Mouse (Mus musculus) embryonic facial prominence, embryonic 11.5 days (tissue): ENCODE measurements at regions not wholly inside any gene's neighbourhood (a gene's known extent, or its start where the extent isn't known, plus 50 kb on each side); places are given as distances from the start of the nearest gene placed in this dataset.

Experiments
- ATAC-seq: fragments of 200-750 bp; cut with Nextera tagmentation; replicated peaks from 2 replicates; pipeline ENCODE4 v1.8.0; 2017; ENCODE audit warnings: low read depth; ENCODE audit not compliant: insufficient number of reproducible peaks, low FRiP score, low TSS enrichment
- DNase-seq: peaks from one replicate; pipeline ENCODE4 v3.0.0-alpha.2; 2015; ENCODE audit warnings: low spot score
- H3K27ac ChIP-seq: fragments of 300-500 bp; sonication (generic); replicated peaks from 2 replicates; pipeline ENCODE4 v1.5.1; 2014; ENCODE audit warnings: mild to moderate bottlenecking, low read depth, low read length, control low read depth
- H3K27me3 ChIP-seq: fragments of 300-500 bp; sonication (generic); 2 replicates; pipeline ENCODE4 v1.6.1; 2014; ENCODE audit warnings: mild to moderate bottlenecking, low read length, moderate library complexity, mixed read lengths; ENCODE audit not compliant: control insufficient read depth, insufficient read depth
- H3K36me3 ChIP-seq: fragments of 300-500 bp; sonication (generic); replicated peaks from 2 replicates; pipeline ENCODE4 v1.6.1; 2014; ENCODE audit warnings: low read depth, mild to moderate bottlenecking, low read length, moderate library complexity, mixed read lengths; ENCODE audit not compliant: control insufficient read depth, insufficient read depth
- H3K4me1 ChIP-seq: fragments of 300-500 bp; sonication (generic); 2 replicates; pipeline ENCODE4 v1.6.1; 2014; ENCODE audit warnings: low read length, mixed read lengths; ENCODE audit not compliant: control insufficient read depth, insufficient read depth
- H3K4me2 ChIP-seq: fragments of 300-500 bp; sonication (generic); 2 replicates; pipeline ENCODE4 v1.6.1; 2014; ENCODE audit warnings: low read depth, mild to moderate bottlenecking, control low read depth, low read length, moderate library complexity
- H3K4me3 ChIP-seq: fragments of 300-500 bp; sonication (generic); 2 replicates; pipeline ENCODE4 v1.5.1; 2014; ENCODE audit warnings: low read depth, low read length, control low read depth
- H3K9ac ChIP-seq: fragments of 300-500 bp; sonication (generic); replicated peaks from 2 replicates; pipeline ENCODE4 v1.6.1; 2014; ENCODE audit warnings: mild to moderate bottlenecking, control low read depth, low read length
- H3K9me3 ChIP-seq: fragments of 300-500 bp; sonication (generic); replicated peaks from 2 replicates; pipeline ENCODE4 v1.6.1; 2016; ENCODE audit warnings: mild to moderate bottlenecking, low read length, inconsistent platforms, mixed read lengths; ENCODE audit not compliant: control insufficient read depth
- WGBS: fragments of 180-500 bp; shearing (Covaris S2); extraction: QIAGEN DNeasy Blood & Tissue Kit; methylation state at CpG from one replicate; pipeline ENCODE4 v1.1.7; 2014; 5-methylcytosine and 5-hydroxymethylcytosine counted together

DNA sequence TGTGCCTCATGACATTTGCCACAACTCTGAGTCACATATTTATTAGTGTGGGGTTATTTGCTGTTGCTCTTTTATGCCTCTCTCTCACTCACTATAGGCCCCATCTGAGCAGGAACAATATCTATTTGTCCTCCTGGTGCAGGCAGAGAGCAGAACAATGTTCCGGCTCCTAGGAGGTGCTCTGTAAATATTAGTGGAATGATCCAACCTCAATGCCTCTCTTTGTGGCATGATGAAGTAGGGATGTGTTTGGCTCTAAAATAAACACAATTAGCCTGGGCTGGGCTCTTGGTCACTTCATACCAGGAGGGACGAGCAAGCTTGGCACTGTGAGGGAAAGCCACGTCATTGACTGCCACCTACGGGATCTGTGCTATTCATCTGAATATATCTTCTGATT, 224.8 kb upstream of the Arid1b start:
- Histone ChIP-seq H3K4me2 (no peak overlapping the region), H3K4me1 (no peaks in the 10 kb centered on the region), H3K9ac (no peak overlapping the region), H3K4me3 (no peak overlapping the region), H3K9me3 (no peaks in the 10 kb centered on the region), H3K27ac (no peak overlapping the region), H3K27me3 (no peaks in the 10 kb centered on the region), H3K36me3 (no peaks in the 10 kb centered on the region)
- DNase-seq (no peak), ATAC-seq (no peak)
- 71% methylated on average over 4 of the region's 4 CpGs for WGBS

DNA sequence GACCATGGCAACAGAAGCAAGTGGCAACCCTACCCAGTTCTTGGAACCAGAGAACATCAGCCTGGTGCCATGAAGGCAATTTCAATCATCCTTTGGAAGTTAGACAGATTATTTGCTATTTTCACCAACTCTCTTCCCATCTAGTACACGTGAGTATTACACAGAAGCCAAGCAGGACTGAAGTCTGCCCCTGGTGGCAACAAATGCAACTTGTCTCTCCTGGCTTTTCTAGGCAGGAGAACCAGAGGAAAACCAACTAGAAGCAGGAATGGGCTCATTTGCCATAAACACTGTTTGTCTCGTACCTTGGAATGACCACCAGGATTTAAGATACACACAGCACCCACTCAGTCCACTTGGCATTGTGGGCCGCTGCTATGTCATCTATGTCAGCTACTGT, 224.1 kb upstream of the Arid1b start:
- DNase-seq (peak; percentile 13), ATAC-seq (no peak)
- Histone ChIP-seq H3K9me3 (no peaks in the 10 kb centered on the region), H3K27ac (no peak overlapping the region), H3K9ac (no peak overlapping the region), H3K36me3 (no peaks in the 10 kb centered on the region), H3K4me1 (no peaks in the 10 kb centered on the region), H3K4me3 (no peak overlapping the region), H3K4me2 (no peak overlapping the region), H3K27me3 (no peaks in the 10 kb centered on the region)
- 79% methylated on average over 3 of the region's 3 CpGs for WGBS

DNA sequence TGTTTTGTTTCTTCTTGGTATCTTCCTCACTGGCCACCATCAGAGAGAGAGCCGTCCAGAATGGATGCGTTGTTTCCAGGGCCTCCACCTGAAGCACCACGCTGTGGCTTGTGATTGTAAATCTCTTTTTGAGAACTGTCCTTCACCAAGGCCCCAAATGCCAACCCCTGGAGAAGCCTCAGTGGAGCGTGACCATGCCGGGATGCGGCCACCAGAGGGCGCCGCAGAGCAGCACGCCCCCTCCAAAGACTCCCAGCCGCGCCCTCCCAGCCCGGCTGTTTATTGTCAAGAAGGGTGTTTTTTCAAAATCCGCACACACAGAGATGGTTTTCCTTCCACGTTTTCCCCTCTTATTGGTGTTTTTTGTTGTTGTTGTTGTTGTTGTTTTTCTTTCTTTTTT, 216.0 kb upstream of the Arid1b start:
- no peaks in the 10 kb centered on the region for H3K27me3 ChIP-seq

DNA sequence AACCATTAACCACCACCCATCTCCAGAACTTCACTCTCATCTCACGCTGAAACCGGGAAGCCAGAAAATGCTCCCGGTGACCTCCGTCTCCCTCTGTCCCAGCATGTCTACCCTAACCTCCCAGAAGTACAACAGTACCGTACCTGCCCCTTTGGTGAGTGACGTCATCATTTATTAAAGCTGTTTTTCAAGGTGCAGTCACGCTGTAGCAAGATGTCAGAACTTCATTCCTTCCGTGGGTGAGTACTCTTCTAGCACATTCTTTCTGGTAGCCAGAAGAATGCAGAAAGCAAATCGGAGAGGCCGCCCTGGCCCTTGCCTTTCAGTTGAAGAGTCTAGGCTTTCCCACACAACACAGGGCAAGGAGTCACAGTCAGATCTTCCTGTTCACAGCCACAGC, 215.1 kb upstream of the Arid1b start:
- ATAC-seq: no peak; the same call in 1 of the 2 replicates

More for the DNA sequence above, 216.0 kb upstream of the Arid1b start:
- Histone ChIP-seq H3K9me3 (no peaks in the 10 kb centered on the region), H3K9ac (no peak overlapping the region), H3K4me3 (no peak overlapping the region), H3K27ac (no peak overlapping the region), H3K4me2 (no peak overlapping the region), H3K36me3 (no peaks in the 10 kb centered on the region), H3K4me1 (no peaks in the 10 kb centered on the region)
- 2% methylated on average over 14 of the region's 14 CpGs for WGBS
- peak; percentile 82 for DNase-seq
- peak; percentile 73; the same call in 1 of the 2 replicates for ATAC-seq

DNA sequence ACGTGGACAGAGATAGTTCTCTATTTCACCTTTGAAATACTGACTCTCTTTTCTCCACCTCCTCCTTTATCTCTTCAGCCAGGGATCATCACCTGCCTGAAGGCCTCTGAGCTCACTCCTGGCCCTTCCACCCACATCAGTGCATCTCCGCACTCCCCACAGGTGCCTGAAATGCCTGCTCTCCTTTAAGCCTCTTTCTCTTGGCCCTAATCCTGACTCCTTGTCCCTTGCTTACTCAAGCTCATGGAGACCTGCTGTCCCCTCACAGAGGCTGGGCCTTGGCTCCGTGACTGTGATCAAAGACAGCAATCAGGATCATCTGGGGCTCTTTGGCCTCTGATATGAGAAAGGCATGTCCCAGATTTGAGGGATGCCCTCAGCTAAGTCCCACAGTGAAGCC, 212.5 kb upstream of the Arid1b start:
- Histone ChIP-seq H3K4me1 (no peaks in the 10 kb centered on the region), H3K27ac (no peak overlapping the region), H3K9ac (no peak overlapping the region), H3K27me3 (no peaks in the 10 kb centered on the region), H3K4me3 (no peak overlapping the region), H3K4me2 (no peak overlapping the region), H3K36me3 (no peaks in the 10 kb centered on the region), H3K9me3 (no peaks in the 10 kb centered on the region)
- ATAC-seq (no peak), DNase-seq (no peak)
- 80% methylated on average over 3 of the region's 3 CpGs for WGBS

More for the DNA sequence above, 215.1 kb upstream of the Arid1b start:
- H3K4me3 ChIP-seq: no peak overlapping the region
- no peak for DNase-seq
- H3K4me1 ChIP-seq: no peaks in the 10 kb centered on the region
- no peak overlapping the region for H3K4me2 ChIP-seq
- H3K36me3 ChIP-seq: no peaks in the 10 kb centered on the region
- H3K27ac ChIP-seq: no peak overlapping the region
- no peaks in the 10 kb centered on the region for H3K9me3 ChIP-seq
- no peaks in the 10 kb centered on the region for H3K27me3 ChIP-seq
- H3K9ac ChIP-seq: no peak overlapping the region
- 84% methylated on average over 10 of the region's 10 CpGs for WGBS

DNA sequence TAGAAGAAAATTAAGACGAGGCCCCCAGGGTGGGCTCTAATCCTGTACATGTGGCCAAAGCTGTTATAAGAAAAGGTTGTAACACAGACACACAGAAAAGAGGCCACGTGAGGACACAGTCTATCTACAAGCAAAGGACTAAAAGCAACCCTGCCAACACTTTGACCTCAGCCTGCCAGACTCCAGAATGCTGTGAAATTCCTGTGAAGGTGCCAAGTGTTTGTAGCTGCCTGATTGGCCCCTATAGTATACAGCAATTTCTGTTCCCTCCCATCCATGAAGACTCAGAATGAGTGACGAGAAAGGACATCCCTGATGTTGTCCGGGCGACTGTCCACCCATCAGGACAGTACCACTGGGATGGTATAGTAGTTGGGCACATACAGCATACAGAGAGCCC, 209.8 kb upstream of the Arid1b start:
- Histone ChIP-seq H3K9ac (no peak overlapping the region), H3K27ac (no peak overlapping the region), H3K36me3 (no peaks in the 10 kb centered on the region), H3K4me3 (no peak overlapping the region), H3K4me1 (no peaks in the 10 kb centered on the region), H3K4me2 (no peak overlapping the region), H3K27me3 (no peaks in the 10 kb centered on the region), H3K9me3 (no peaks in the 10 kb centered on the region)
- ATAC-seq (no peak), DNase-seq (no peak)
- 78% methylated on average over 5 of the region's 5 CpGs for WGBS

DNA sequence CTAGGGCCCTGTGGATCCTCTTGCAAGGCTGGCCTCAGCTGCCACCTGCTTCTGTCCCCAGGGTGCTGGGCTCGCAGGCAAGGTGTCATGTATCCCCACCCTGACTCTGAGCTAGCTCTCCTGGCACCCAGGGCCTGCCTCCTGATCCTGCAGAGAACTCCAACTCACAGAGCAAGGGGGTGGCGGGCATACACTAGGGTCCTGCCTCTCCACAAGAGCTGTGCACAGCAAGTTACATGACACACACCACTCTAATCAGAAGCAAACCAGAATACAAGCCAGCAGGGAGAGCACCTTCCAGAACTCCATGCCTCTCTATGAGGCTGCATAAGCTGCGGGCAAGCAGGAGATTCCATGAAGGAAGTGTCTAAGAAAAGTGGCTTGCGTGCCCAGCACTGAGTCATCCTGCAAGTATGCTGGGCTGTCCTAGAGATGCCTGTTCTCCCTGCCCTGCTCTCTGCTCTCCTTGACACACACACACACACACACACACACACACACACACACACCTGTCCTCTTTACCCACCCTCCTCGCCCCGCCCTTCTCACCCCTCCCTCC, 208.8 kb upstream of the Arid1b start:
- Histone ChIP-seq H3K36me3 (no peaks in the 10 kb centered on the region), H3K4me1 (no peaks in the 10 kb centered on the region), H3K4me3 (no peak overlapping the region), H3K4me2 (no peak overlapping the region), H3K9me3 (no peaks in the 10 kb centered on the region), H3K27ac (no peak overlapping the region), H3K9ac (no peak overlapping the region), H3K27me3 (no peaks in the 10 kb centered on the region)
- 66% methylated on average over 6 of the region's 6 CpGs for WGBS
- ATAC-seq (no peak), DNase-seq (no peak)

DNA sequence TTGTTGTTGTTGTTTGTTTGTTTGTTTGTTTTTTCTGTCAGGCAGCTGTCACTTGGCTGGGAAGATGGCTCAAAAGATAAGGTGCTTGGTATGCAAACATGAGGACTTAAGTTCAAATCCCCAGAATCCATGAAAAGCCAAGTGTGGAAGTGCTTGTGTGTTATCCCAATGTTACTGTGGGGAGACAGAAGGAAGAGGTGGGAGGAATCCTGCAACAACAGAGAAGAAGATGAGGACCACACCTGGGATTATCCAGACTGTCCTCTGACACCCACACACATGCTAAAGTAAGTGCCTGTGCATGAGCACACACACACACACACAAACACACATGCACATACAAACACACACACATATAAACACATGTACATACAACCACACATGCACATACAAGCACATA, 207.6 kb upstream of the Arid1b start:
- H3K27ac ChIP-seq: no peak overlapping the region
- no peak for ATAC-seq
- DNase-seq: no peak
- H3K36me3 ChIP-seq: no peaks in the 10 kb centered on the region
- no peak overlapping the region for H3K4me3 ChIP-seq
- H3K4me2 ChIP-seq: no peak overlapping the region
- no peak overlapping the region for H3K9ac ChIP-seq
- H3K9me3 ChIP-seq: no peaks in the 10 kb centered on the region
- no peaks in the 10 kb centered on the region for H3K27me3 ChIP-seq
- H3K4me1 ChIP-seq: no peaks in the 10 kb centered on the region
